Mouse (Mus musculus) urinary bladder, postnatal 0 days (tissue): ENCODE measurements around the gene Pkp2. TPM values are rescaled to one million over a fixed set of nuclear protein-coding genes. Genes with fewer than 3 reads are reported as not detected.

Source experiments
- polyA plus RNA-seq: library from polyadenylated mRNA; unstranded; fragments of >200 nt; fragmentation: Nextera tagmentation; extraction: Ambion mirVana; gene quantifications from 2 replicates; pipeline ENCODE4 v1.2.1, GENCODE M21; 2015

Pkp2 gene
- 20.3 and 23.7 TPM in 2 replicates for polyA plus RNA-seq

GRCm38 (mm10) chr16:16213079-16213760 is at the start of gene Pkp2:
Gene Pkp2, plus strand, starts transcription at chr16:16213318.

GRCm38 (mm10) chr16:16302369-16303137 is 89.4 kb downstream of the Pkp2 start, which contains the start of gene Yars2:
Gene Yars2, plus strand, starts transcription at chr16:16302965.

Other genes with a start within 250 kb of the Pkp2 start
- gene Yars2, start 89.6 kb downstream of the Pkp2 start, polyA plus RNA-seq: 19.9 and 23.9 TPM in 2 replicates
- 34.7 and 46.7 TPM in 2 replicates for gene Dnm1l, start 145.6 kb downstream of the Pkp2 start, polyA plus RNA-seq